Mouse (Mus musculus) CD8-positive naive resting alpha-beta T cell, adult 57 days (primary cell): ENCODE data around the gene Clic4. TPM values are rescaled to one million over a fixed set of nuclear protein-coding genes. Genes with fewer than 3 reads are reported as not detected.

Experiments used
- total RNA-seq: library from RNA; stranded (reverse); gene quantifications from one replicate; pipeline ENCODE4 v1.2.4, GENCODE M21; 2023

Gene Clic4
- total RNA-seq = 11.4 TPM

GRCm38 (mm10) chr4:135272640-135273306 lies at the start of gene Clic4:
Gene Clic4 (minus strand): TSS chr4:135272814.

Other genes starting within 250 kb of the Clic4 start
- gene Runx3, start 152.2 kb downstream of the Clic4 start, total RNA-seq = 182 TPM
- 280 TPM for gene Srrm1, start 80.5 kb upstream of the Clic4 start, total RNA-seq
- 0.55 TPM for gene Ncmap, start 125.4 kb upstream of the Clic4 start, total RNA-seq
- gene Rcan3, start 161.0 kb upstream of the Clic4 start, total RNA-seq = 15.7 TPM
- not detected for gene Stpg1, start 222.0 kb upstream of the Clic4 start, total RNA-seq
- gene Nipal3, start 222.2 kb upstream of the Clic4 start, total RNA-seq = 76.2 TPM